Mouse (Mus musculus): ENCODE results near the gene Mest. TPM values are rescaled to one million over a fixed set of nuclear protein-coding genes. Genes with fewer than 3 reads are reported as not detected.

Gene Mest
- polyA plus RNA-seq, 1 experiment from 2014 or later = 328 TPM

GRCm38 (mm10) chr6:30747631-30748357 lies 24.4 kb downstream of the Mest start:
- no peaks in the 10 kb centered on the region for H3K9me3 ChIP-seq (ENCODE audit: control insufficient read depth, low read length)
- H3K36me3 ChIP-seq (ENCODE audit: control insufficient read depth, insufficient read depth) = peaks cover 26% of the 10 kb centered on the region
- WGBS = 55% methylated on average over 7 of the region's 7 CpGs
- 0 out of 2 replicates have a peak, but pooled peaks have one; percentile 34 for ATAC-seq
- H3K27me3 ChIP-seq (replicated peaks; ENCODE audit: control insufficient read depth, insufficient read depth, low read length) = no peaks in the 10 kb centered on the region
- no peak overlapping the region for H3K4me2 ChIP-seq (ENCODE audit: low read length)
- peaks cover 9% of the 10 kb centered on the region for H3K4me1 ChIP-seq (replicated peaks; ENCODE audit: control insufficient read depth, insufficient read depth, low read length)
- H3K27ac ChIP-seq (ENCODE audit: low read length) = no peak overlapping the region; the same call in 1 of the 2 replicates
- no peak overlapping the region for H3K9ac ChIP-seq (replicated peaks; ENCODE audit: low read depth, low read length)
- H3K4me3 ChIP-seq (replicated peaks; ENCODE audit: low read length) = no peak overlapping the region

- Histone ChIP-seq H3K4me3 (replicated peaks; ENCODE audit: low read length) (no peak overlapping the region), H3K27me3 (replicated peaks; ENCODE audit: control insufficient read depth, insufficient read depth, low read length) (no peaks in the 10 kb centered on the region), H3K9ac (replicated peaks; ENCODE audit: low read depth, low read length) (no peak overlapping the region), H3K36me3 (ENCODE audit: control insufficient read depth, insufficient read depth) (peaks cover 20% of the 10 kb centered on the region), H3K4me1 (replicated peaks; ENCODE audit: control insufficient read depth, insufficient read depth, low read length) (peaks cover 9% of the 10 kb centered on the region), H3K27ac (ENCODE audit: low read length) (0 out of 2 replicates have a peak overlapping the region, but pooled peaks have one; percentile 26), H3K9me3 (ENCODE audit: control insufficient read depth, low read length) (no peaks in the 10 kb centered on the region), H3K4me2 (ENCODE audit: low read length) (no peak overlapping the region)
- 59% methylated on average over 6 of the region's 6 CpGs for WGBS
- ATAC-seq = peak; percentile 53
Measured at GRCm38 (mm10) chr6:30748358-30748910, 25.1 kb downstream of the Mest start.

GRCm38 (mm10) chr6:30749042-30749689 lies 25.8 kb downstream of the Mest start:
- peaks cover 17% of the 10 kb centered on the region for H3K36me3 ChIP-seq (ENCODE audit: control insufficient read depth, insufficient read depth)
- H3K4me3 ChIP-seq (replicated peaks; ENCODE audit: low read length) = no peak overlapping the region
- H3K27ac ChIP-seq (ENCODE audit: low read length) = no peak overlapping the region
- H3K27me3 ChIP-seq (replicated peaks; ENCODE audit: control insufficient read depth, insufficient read depth, low read length) = no peaks in the 10 kb centered on the region
- no peak overlapping the region for H3K4me2 ChIP-seq (ENCODE audit: low read length)
- H3K9ac ChIP-seq (replicated peaks; ENCODE audit: low read depth, low read length) = no peak overlapping the region
- no peak for ATAC-seq
- H3K9me3 ChIP-seq (ENCODE audit: control insufficient read depth, low read length) = no peaks in the 10 kb centered on the region
- H3K4me1 ChIP-seq (replicated peaks; ENCODE audit: control insufficient read depth, insufficient read depth, low read length) = peaks cover 9% of the 10 kb centered on the region
- 49% methylated on average over 2 of the region's 2 CpGs for WGBS

- no peak overlapping the region for H3K4me3 ChIP-seq (replicated peaks; ENCODE audit: low read length)
- ATAC-seq = no peak
- no peaks in the 10 kb centered on the region for H3K9me3 ChIP-seq (ENCODE audit: control insufficient read depth, low read length)
- WGBS = 67% methylated on average over 1 of the region's 1 CpGs
- peaks cover 17% of the 10 kb centered on the region for H3K36me3 ChIP-seq (ENCODE audit: control insufficient read depth, insufficient read depth)
- no peak overlapping the region for H3K4me2 ChIP-seq (ENCODE audit: low read length)
- H3K27me3 ChIP-seq (replicated peaks; ENCODE audit: control insufficient read depth, insufficient read depth, low read length) = no peaks in the 10 kb centered on the region
- no peak overlapping the region for H3K27ac ChIP-seq (ENCODE audit: low read length)
- no peak overlapping the region for H3K9ac ChIP-seq (replicated peaks; ENCODE audit: low read depth, low read length)
- H3K4me1 ChIP-seq (replicated peaks; ENCODE audit: control insufficient read depth, insufficient read depth, low read length) = peaks cover 9% of the 10 kb centered on the region
Measured at GRCm38 (mm10) chr6:30749892-30750291, 26.5 kb downstream of the Mest start.

GRCm38 (mm10) chr6:30750482-30750881 lies 27.1 kb downstream of the Mest start:
- H3K36me3 ChIP-seq (ENCODE audit: control insufficient read depth, insufficient read depth) = peaks cover 17% of the 10 kb centered on the region
- no peaks in the 10 kb centered on the region for H3K9me3 ChIP-seq (ENCODE audit: control insufficient read depth, low read length)
- WGBS = 84% methylated on average over 6 of the region's 6 CpGs
- no peak overlapping the region for H3K9ac ChIP-seq (replicated peaks; ENCODE audit: low read depth, low read length)
- H3K27ac ChIP-seq (ENCODE audit: low read length) = no peak overlapping the region
- H3K27me3 ChIP-seq (replicated peaks; ENCODE audit: control insufficient read depth, insufficient read depth, low read length) = no peaks in the 10 kb centered on the region
- peak; percentile 36; the same call in 1 of the 2 replicates for ATAC-seq
- no peak overlapping the region for H3K4me3 ChIP-seq (replicated peaks; ENCODE audit: low read length)
- H3K4me1 ChIP-seq (replicated peaks; ENCODE audit: control insufficient read depth, insufficient read depth, low read length) = peaks cover 8% of the 10 kb centered on the region
- no peak overlapping the region for H3K4me2 ChIP-seq (ENCODE audit: low read length)

GRCm38 (mm10) chr6:30751209-30751608 lies 27.9 kb downstream of the Mest start:
- Histone ChIP-seq H3K9me3 (ENCODE audit: control insufficient read depth, low read length) (no peaks in the 10 kb centered on the region), H3K4me1 (replicated peaks; ENCODE audit: control insufficient read depth, insufficient read depth, low read length) (peaks cover 6% of the 10 kb centered on the region), H3K36me3 (ENCODE audit: control insufficient read depth, insufficient read depth) (peaks cover 15% of the 10 kb centered on the region), H3K4me2 (ENCODE audit: low read length) (no peak overlapping the region), H3K9ac (replicated peaks; ENCODE audit: low read depth, low read length) (no peak overlapping the region), H3K27me3 (replicated peaks; ENCODE audit: control insufficient read depth, insufficient read depth, low read length) (no peaks in the 10 kb centered on the region), H3K27ac (ENCODE audit: low read length) (no peak overlapping the region), H3K4me3 (replicated peaks; ENCODE audit: low read length) (no peak overlapping the region)
- no peak for ATAC-seq
- WGBS = 88% methylated on average over 2 of the region's 2 CpGs

MicroRNAs within 50 kb of the gene (microRNA counts, 519-probe panel; counts per million panel counts)
- microRNA mmu-miR-335-3p = 2,717 counts per million, percentile 69 among the panel's probes with 10 or more counts
- microRNA mmu-miR-335-5p = 4,200 counts per million, percentile 94 among the panel's probes with 10 or more counts

Small RNAs within 50 kb of the gene (microRNA-seq; reads per million reads assigned to microRNA genes)
- 39,505 reads per million, percentile 99 among the genes with 10 or more reads in this experiment for gene Mir335

Other genes starting within 250 kb of the Mest start
- gene Tmem209, start 213.8 kb upstream of the Mest start, polyA plus RNA-seq (2015; fragmentation: Nextera tagmentation; extraction: Ambion mirVana) = 34.4 and 34.8 TPM in 2 replicates
- not detected in 2 replicates for gene Ssmem1, start 213.7 kb upstream of the Mest start, polyA plus RNA-seq (2015; fragmentation: Nextera tagmentation; extraction: Ambion mirVana)
- gene Cpa2, start 182.0 kb upstream of the Mest start, polyA plus RNA-seq (2015; fragmentation: Nextera tagmentation; extraction: Ambion mirVana) = 2.4 and 5.1 TPM in 2 replicates
- 1.0 and 1.6 TPM in 2 replicates for gene Cpa4, start 155.2 kb upstream of the Mest start, polyA plus RNA-seq (2015; fragmentation: Nextera tagmentation; extraction: Ambion mirVana)
- gene Cpa5, start 112.5 kb upstream of the Mest start, polyA plus RNA-seq (2015; fragmentation: Nextera tagmentation; extraction: Ambion mirVana) = not detected in 2 replicates
- 0.56 and 0.66 TPM in 2 replicates for gene Cpa1, start 84.3 kb upstream of the Mest start, polyA plus RNA-seq (2015; fragmentation: Nextera tagmentation; extraction: Ambion mirVana)
- gene Cep41, start 29.8 kb upstream of the Mest start, polyA plus RNA-seq (2015; fragmentation: Nextera tagmentation; extraction: Ambion mirVana) = 15.2 and 15.3 TPM in 2 replicates
- gene Copg2, start 173.2 kb downstream of the Mest start, polyA plus RNA-seq (2015; fragmentation: Nextera tagmentation; extraction: Ambion mirVana) = 27.0 and 31.1 TPM in 2 replicates
- 0.19 and 0.31 TPM in 2 replicates for gene Tsga13, start 192.0 kb downstream of the Mest start, polyA plus RNA-seq (2015; fragmentation: Nextera tagmentation; extraction: Ambion mirVana)
- 0.17 and 0.33 TPM in 2 replicates for gene Klf14, start 235.5 kb downstream of the Mest start, polyA plus RNA-seq (2015; fragmentation: Nextera tagmentation; extraction: Ambion mirVana)

All from forebrain, embryonic 16.5 days (tissue).